Comparison of ENCODE assay signal across 8 mouse cellular contexts in genomic region chr14:60484996-60485888, GRCm38 (mm10).
DNase-seq lines count a peak whose midpoint lies in the region; ATAC-seq and TF ChIP-seq lines count a peak whose summit lies in the region.

No protein-coding gene starts in this region.

- no peaks in the 10 kb centered on the region for H3K27me3 ChIP-seq in forebrain, postnatal 0 days (ENCODE audit: insufficient read depth, low read length)
- peaks cover 18% of the 10 kb centered on the region; the same call in 1 of the 2 replicates for H3K27me3 ChIP-seq in intestine, embryonic 14.5 days (replicated peaks; ENCODE audit: control insufficient read depth, insufficient read depth, low read length)
- H3K27me3 ChIP-seq in megakaryocyte, embryonic 14.5 days (replicated peaks): peaks cover 32% of the 10 kb centered on the region

- no peak overlapping the region for H3K27ac ChIP-seq in forebrain, postnatal 0 days (ENCODE audit: low read depth, low read length)
- no peak overlapping the region for H3K27ac ChIP-seq in intestine, embryonic 14.5 days (ENCODE audit: low read depth)

- peak overlapping the region; percentile 82 for H3K4me2 ChIP-seq in forebrain, postnatal 0 days (ENCODE audit: low read depth)
- H3K4me2 ChIP-seq in intestine, embryonic 14.5 days (ENCODE audit: low read length): peak overlapping the region; percentile 84

- peaks cover 11% of the 10 kb centered on the region for H3K4me1 ChIP-seq in forebrain, postnatal 0 days (ENCODE audit: insufficient read depth)
- 0 out of 2 replicates have a peak, but pooled peaks cover 7% of the 10 kb centered on the region for H3K4me1 ChIP-seq in intestine, embryonic 14.5 days (replicated peaks; ENCODE audit: control insufficient read depth, insufficient read depth, low read length)
- H3K4me1 ChIP-seq in megakaryocyte, embryonic 14.5 days: peaks cover 9% of the 10 kb centered on the region

- intact Hi-C loops in left cerebral cortex, postnatal 14 days (cut with DNase I): no loop called here

- no peaks in the 10 kb centered on the region for H3K36me3 ChIP-seq in forebrain, postnatal 0 days (ENCODE audit: insufficient read depth)
- H3K36me3 ChIP-seq in intestine, embryonic 14.5 days (ENCODE audit: control insufficient read depth, insufficient read depth, low read length): no peaks in the 10 kb centered on the region
- H3K36me3 ChIP-seq in megakaryocyte, embryonic 14.5 days (replicated peaks; ENCODE audit: low read length): no peaks in the 10 kb centered on the region

- DNase-seq in T-cell, adult 2 months (ENCODE audit: low spot score): peak; percentile 10
- peak; percentile 28 to 34 for DNase-seq in cerebellum, adult 18-20 months
- peak; percentile 87 for DNase-seq in forebrain, postnatal 0 days
- DNase-seq in intestine, embryonic 14.5 days (ENCODE audit: low spot score): peak; percentile 86
- DNase-seq in left cerebral cortex, postnatal 14 days (ENCODE audit: low spot score in 2 of 2): peak; percentile 52 to 65
- DNase-seq in right cerebral cortex, postnatal 10 days (ENCODE audit: low spot score in 2 of 2): peak; percentile 82 to 86

- peak; percentile 96 for ATAC-seq in forebrain, postnatal 0 days
- ATAC-seq in intestine, embryonic 14.5 days (replicated peaks; ENCODE audit: low FRiP score, low TSS enrichment, low read depth): peak; percentile 81
- ATAC-seq in inflammation-experienced regulatory T-cells, adult 6 months: no peak

- no peak for TF ChIP-seq CTCF in forebrain, postnatal 0 days (IDR thresholded peaks at IDR 0.05; ENCODE audit: low read depth)

- H3K9me3 ChIP-seq in forebrain, postnatal 0 days (ENCODE audit: low read length): no peaks in the 10 kb centered on the region
- H3K9me3 ChIP-seq in intestine, embryonic 14.5 days (ENCODE audit: control insufficient read depth, low read length): no peaks in the 10 kb centered on the region
- peaks cover 12% of the 10 kb centered on the region for H3K9me3 ChIP-seq in megakaryocyte, embryonic 14.5 days

- under 1% methylated on average over 38 of the region's 38 CpGs for WGBS in forebrain, postnatal 0 days
- under 1% methylated on average over 38 of the region's 38 CpGs for WGBS in intestine, embryonic 14.5 days

- peak overlapping the region; percentile 40 for H3K4me3 ChIP-seq in forebrain, postnatal 0 days (ENCODE audit: low read depth, low read length)
- H3K4me3 ChIP-seq in intestine, embryonic 14.5 days (ENCODE audit: low read depth, low read length): peak overlapping the region; percentile 41
- H3K4me3 ChIP-seq in megakaryocyte, embryonic 14.5 days (replicated peaks): peak overlapping the region; percentile 85

- H3K9ac ChIP-seq in forebrain, postnatal 0 days: peak overlapping the region; percentile 22; the same call in 1 of the 2 replicates
- peak overlapping the region; percentile 22; the same call in 1 of the 2 replicates for H3K9ac ChIP-seq in intestine, embryonic 14.5 days (ENCODE audit: low read length)

Comparison
In these comparisons a context has a peak if more than half of its experiments do, and no peak if none do; other contexts are left out.
1. DNase-seq: peak in every context shown above with its lines; median percentile 87 in forebrain, postnatal 0 days; 86 in intestine, embryonic 14.5 days; 84 in right cerebral cortex, postnatal 10 days; 58 in left cerebral cortex, postnatal 14 days; 31 in cerebellum, adult 18-20 months; 10 in T-cell, adult 2 months.